Mouse (Mus musculus): ENCODE data around the gene 4921504E06Rik.

- no peak for TF ChIP-seq CTCF (IDR thresholded peaks at IDR 0.05; ENCODE audit: insufficient read depth, low read length)
- no peak for TF ChIP-seq POLR2A (IDR thresholded peaks at IDR 0.05; ENCODE audit: borderline replicate concordance, extremely low read depth, low read depth, low read length)
Observed at GRCm38 (mm10) chr2:19517952-19518351, 35.8 kb downstream of the 4921504E06Rik start.
